Mouse (Mus musculus) heart, postnatal 0 days (tissue): Measurements from ENCODE around the gene Btnl10. TPM values are rescaled to one million over a fixed set of nuclear protein-coding genes. Genes with fewer than 3 reads are reported as not detected.

Experiments
- ATAC-seq: fragments of 200-750 bp; cut with Nextera tagmentation; 2 replicates; pipeline ENCODE4 v1.8.0; 2017; ENCODE audit warnings: low read depth, moderate number of reproducible peaks, moderate library complexity; ENCODE audit not compliant: insufficient read depth
- DNase-seq: peaks from one replicate; pipeline ENCODE4 v3.0.0-alpha.2; 2016; ENCODE audit warnings: low spot score
- H3K27ac ChIP-seq: fragments of 300-500 bp; sonication (generic); 2 replicates; pipeline ENCODE4 v1.5.1; 2014; ENCODE audit warnings: low read depth, mild to moderate bottlenecking
- H3K27me3 ChIP-seq: fragments of 300-500 bp; sonication (generic); 2 replicates; pipeline ENCODE4 v1.6.1; 2014; ENCODE audit warnings: low read length, mixed read lengths; ENCODE audit not compliant: control insufficient read depth, insufficient read depth
- H3K36me3 ChIP-seq: fragments of 300-500 bp; sonication (generic); replicated peaks from 2 replicates; pipeline ENCODE4 v1.6.1; 2014; ENCODE audit warnings: low read length, mixed read lengths; ENCODE audit not compliant: control insufficient read depth, insufficient read depth
- H3K4me1 ChIP-seq: fragments of 300-500 bp; sonication (generic); 2 replicates; pipeline ENCODE4 v1.6.1; 2014; ENCODE audit warnings: antibody characterized with exemption; ENCODE audit not compliant: control insufficient read depth, insufficient read depth
- H3K4me2 ChIP-seq: fragments of 300-500 bp; sonication (generic); 2 replicates; pipeline ENCODE4 v1.6.1; 2014; ENCODE audit warnings: low read depth, mild to moderate bottlenecking, low read length, moderate library complexity
- H3K4me3 ChIP-seq: fragments of 300-500 bp; sonication (generic); 2 replicates; pipeline ENCODE4 v1.5.1; 2014; ENCODE audit warnings: low read depth, low read length
- H3K9ac ChIP-seq: fragments of 300-500 bp; sonication (generic); replicated peaks from 2 replicates; pipeline ENCODE4 v1.6.1; 2014; ENCODE audit warnings: low read depth, low read length, mixed read lengths
- H3K9me3 ChIP-seq: fragments of 300-500 bp; sonication (generic); replicated peaks from 2 replicates; pipeline ENCODE4 v1.6.1; 2016; ENCODE audit warnings: low read length; ENCODE audit not compliant: control insufficient read depth
- CTCF ChIP-seq: IDR thresholded peaks from 2 replicates; pipeline ENCODE4 v1.5.1; 2016; ENCODE audit warnings: antibody characterized with exemption, control low read depth, low read depth
- EP300 ChIP-seq: IDR thresholded peaks from 2 replicates; pipeline ENCODE4 v1.6.1; 2016; ENCODE audit warnings: antibody characterized with exemption, low read depth
- WGBS: fragments of 180-500 bp; shearing (Covaris S2); extraction: QIAGEN DNeasy Blood & Tissue Kit; methylation state at CpG from one replicate; pipeline ENCODE4 v1.1.7; 2014; 5-methylcytosine and 5-hydroxymethylcytosine counted together
- polyA plus RNA-seq: library from polyadenylated mRNA; unstranded; fragments of >200 nt; fragmentation: Nextera tagmentation; extraction: Ambion mirVana; gene quantifications from 2 replicates; pipeline ENCODE4 v1.2.1, GENCODE M21; 2015
- total RNA-seq: library from RNA; depleted of rRNA; stranded (reverse); fragments of >200 nt; gene quantifications from 2 replicates; pipeline ENCODE4 v1.2.3, GENCODE M21; 2014; ENCODE audit warnings: low replicate concordance

The Btnl10 gene
- total and polyA plus RNA-seq, 2 experiments from 2014 or later: 0.07 TPM; not detected in 1

DNA sequence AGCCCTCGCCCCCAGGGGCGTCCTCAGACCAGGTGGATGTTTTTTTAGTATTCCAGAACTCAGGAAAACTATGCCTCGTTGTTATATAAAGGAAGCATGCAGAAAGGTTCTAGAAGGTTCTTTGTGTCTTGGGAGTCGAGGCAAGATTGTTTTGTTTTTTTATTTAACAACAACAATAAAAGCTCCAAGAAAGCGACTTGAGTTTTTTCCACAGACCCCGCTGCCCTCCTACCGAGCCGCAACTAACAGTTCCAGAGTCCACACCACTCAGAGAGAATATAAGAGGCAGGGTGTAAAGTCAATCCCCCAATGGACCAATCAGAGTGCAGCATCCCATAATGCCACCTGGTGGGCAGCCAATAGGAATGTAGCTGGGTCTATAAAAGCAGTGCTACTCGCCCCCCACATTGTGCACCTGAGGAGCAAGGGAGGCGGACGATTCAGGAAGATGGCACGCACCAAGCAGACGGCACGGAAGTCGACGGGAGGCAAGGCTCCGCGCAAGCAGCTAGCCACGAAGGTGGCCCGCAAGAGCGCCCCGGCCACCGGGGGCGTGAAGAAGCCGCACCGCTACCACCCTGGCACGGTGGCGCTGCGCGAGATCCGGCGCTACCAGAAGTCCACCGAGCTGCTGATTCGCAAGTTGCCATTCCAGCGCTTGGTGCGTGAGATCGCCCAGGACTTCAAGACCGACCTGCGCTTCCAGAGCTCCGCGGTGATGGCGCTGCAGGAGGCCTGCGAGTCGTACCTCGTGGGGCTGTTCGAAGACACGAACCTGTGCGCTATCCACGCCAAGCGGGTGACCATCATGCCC is 43.9 kb downstream of the Btnl10 start:
- TF ChIP-seq CTCF: no peak
- no peak for TF ChIP-seq EP300
- Histone ChIP-seq H3K9me3 (no peaks in the 10 kb centered on the region), H3K4me3 (no peak overlapping the region), H3K4me2 (no peak overlapping the region), H3K36me3 (peaks cover 14% of the 10 kb centered on the region; the same call in 1 of the 2 replicates), H3K27ac (no peak overlapping the region), H3K9ac (no peak overlapping the region), H3K4me1 (peaks cover 6% of the 10 kb centered on the region), H3K27me3 (peaks cover 5% of the 10 kb centered on the region; the same call in 1 of the 2 replicates)
- ATAC-seq: no peak
- DNase-seq: peak; percentile 3
- WGBS: 51% methylated on average over 50 of the region's 50 CpGs

DNA sequence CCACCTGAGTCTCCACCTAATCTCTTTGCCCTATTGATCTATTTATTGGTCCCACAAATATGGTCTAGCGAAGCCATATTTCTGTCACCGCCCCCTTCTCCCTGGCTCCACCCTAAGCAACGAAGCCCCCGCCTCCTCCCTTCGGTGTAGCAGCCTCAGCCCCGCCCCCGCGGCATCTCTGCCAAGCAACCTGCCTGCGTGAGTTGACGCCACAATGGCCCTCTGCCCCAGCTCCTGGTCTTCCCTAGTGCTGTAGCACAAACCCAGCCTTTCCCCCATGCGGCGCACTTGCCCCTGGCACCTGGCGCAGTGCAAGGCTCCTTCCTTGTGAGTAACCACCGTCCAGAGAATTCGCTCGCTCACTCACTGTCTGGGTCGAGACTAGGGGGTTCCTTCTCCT is 45.8 kb downstream of the Btnl10 start:
- H3K9me3 ChIP-seq: no peaks in the 10 kb centered on the region
- WGBS: 37% methylated on average over 17 of the region's 17 CpGs
- no peak overlapping the region for H3K27ac ChIP-seq
- H3K4me3 ChIP-seq: no peak overlapping the region
- no peak overlapping the region for H3K9ac ChIP-seq
- TF ChIP-seq CTCF (no peak), EP300 (no peak)
- no peaks in the 10 kb centered on the region for H3K4me1 ChIP-seq
- no peak overlapping the region for H3K4me2 ChIP-seq
- no peaks in the 10 kb centered on the region for H3K36me3 ChIP-seq
- no peak for ATAC-seq
- DNase-seq: no peak
- H3K27me3 ChIP-seq: peaks cover 5% of the 10 kb centered on the region; the same call in 1 of the 2 replicates

DNA sequence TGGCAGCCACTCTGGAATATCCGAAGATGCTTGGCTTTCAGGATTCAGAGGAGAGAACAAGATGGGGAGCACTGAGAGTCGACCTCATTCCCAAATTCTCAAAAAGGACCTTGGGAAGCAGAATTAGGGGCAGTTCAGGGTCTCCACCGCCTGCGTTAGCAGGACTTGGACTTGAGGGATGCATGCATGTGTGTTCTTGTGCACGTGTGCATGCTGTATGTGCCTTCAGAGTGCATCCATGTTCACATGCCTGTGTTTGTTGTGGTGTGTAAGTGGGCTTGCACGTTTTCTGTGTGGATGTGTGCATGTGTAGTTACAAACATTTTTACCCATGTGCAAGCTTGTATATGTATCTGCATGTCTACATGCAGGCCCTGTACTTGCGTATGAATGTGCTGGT is 46.5 kb downstream of the Btnl10 start:
- no peaks in the 10 kb centered on the region for H3K4me1 ChIP-seq
- no peak overlapping the region for H3K27ac ChIP-seq
- H3K27me3 ChIP-seq: peaks cover 5% of the 10 kb centered on the region; the same call in 1 of the 2 replicates
- H3K4me3 ChIP-seq: no peak overlapping the region
- H3K4me2 ChIP-seq: no peak overlapping the region
- no peaks in the 10 kb centered on the region for H3K9me3 ChIP-seq
- DNase-seq: no peak
- H3K9ac ChIP-seq: no peak overlapping the region
- no peak for TF ChIP-seq EP300
- WGBS: 83% methylated on average over 7 of the region's 7 CpGs
- no peak for ATAC-seq
- no peaks in the 10 kb centered on the region for H3K36me3 ChIP-seq

DNA sequence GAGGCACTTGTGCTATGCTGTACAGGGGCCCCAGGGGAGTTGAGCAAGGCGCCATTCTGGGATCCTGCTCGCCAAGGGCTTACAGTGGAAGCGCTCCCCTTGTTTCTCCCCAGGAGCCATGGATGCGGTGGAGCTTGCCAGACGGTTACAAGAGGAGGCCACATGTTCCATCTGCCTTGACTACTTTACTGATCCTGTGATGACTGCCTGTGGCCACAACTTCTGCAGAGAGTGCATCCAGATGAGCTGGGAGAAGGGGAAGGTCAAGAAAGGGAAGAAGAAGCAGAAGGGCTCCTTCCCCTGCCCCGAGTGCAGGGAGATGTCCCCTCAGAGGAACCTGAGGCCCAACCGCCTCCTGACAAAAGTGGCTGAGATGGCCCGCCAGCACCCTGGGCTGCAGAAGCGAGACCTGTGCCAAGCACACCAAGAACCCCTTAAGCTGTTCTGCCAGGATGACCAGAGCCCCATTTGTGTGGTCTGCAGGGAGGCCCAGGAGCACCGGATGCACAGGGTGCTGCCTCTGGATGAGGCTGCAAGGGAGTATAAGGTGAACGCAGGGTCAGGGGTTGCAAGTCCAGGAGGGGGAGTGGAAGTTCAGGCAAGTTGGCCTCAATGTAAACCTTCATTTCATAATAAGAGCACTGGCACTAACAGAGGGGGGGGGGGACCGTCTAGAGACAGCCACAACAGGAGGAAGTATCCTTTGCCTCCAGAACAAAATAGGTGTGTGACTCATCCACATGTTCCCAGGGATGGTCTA is 47.5 kb downstream of the Btnl10 start:
- Histone ChIP-seq H3K27me3 (peaks cover 5% of the 10 kb centered on the region; the same call in 1 of the 2 replicates), H3K27ac (no peak overlapping the region), H3K4me2 (no peak overlapping the region), H3K9me3 (no peaks in the 10 kb centered on the region), H3K36me3 (no peaks in the 10 kb centered on the region), H3K4me3 (no peak overlapping the region), H3K9ac (no peak overlapping the region), H3K4me1 (no peaks in the 10 kb centered on the region)
- ATAC-seq: no peak
- TF ChIP-seq EP300 (no peak), CTCF (no peak)
- no peak for DNase-seq
- 39% methylated on average over 12 of the region's 12 CpGs for WGBS

DNA sequence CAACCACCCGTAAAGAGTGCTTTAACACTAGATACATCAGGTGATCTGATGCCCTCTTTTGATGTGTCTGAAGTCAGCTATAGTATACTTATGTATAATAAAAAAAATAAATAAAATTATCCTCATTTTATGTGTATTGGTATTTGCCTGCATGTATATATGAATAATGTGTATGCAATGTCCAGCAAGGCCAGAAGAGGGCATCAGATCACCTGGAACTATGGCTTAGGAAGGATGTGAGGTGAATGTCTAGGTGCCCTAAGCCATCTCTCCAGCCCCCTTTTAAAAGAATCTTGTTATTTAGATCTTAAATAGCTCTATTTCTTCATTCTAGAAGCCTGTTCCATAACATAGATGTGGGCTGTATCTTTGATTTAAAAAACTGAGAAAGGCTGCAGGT is 49.6 kb downstream of the Btnl10 start:
- Histone ChIP-seq H3K4me1 (no peaks in the 10 kb centered on the region), H3K27me3 (no peaks in the 10 kb centered on the region), H3K4me3 (no peak overlapping the region), H3K27ac (no peak overlapping the region), H3K4me2 (no peak overlapping the region), H3K9me3 (no peaks in the 10 kb centered on the region), H3K36me3 (no peaks in the 10 kb centered on the region), H3K9ac (no peak overlapping the region)
- no peak for DNase-seq
- ATAC-seq: no peak
- peak; percentile 73 for TF ChIP-seq CTCF
- TF ChIP-seq EP300: no peak
- WGBS: 100% methylated on average over 1 of the region's 1 CpGs
